Mouse (Mus musculus): ENCODE results near the gene Gm20661.

The Gm20661 gene

DNA sequence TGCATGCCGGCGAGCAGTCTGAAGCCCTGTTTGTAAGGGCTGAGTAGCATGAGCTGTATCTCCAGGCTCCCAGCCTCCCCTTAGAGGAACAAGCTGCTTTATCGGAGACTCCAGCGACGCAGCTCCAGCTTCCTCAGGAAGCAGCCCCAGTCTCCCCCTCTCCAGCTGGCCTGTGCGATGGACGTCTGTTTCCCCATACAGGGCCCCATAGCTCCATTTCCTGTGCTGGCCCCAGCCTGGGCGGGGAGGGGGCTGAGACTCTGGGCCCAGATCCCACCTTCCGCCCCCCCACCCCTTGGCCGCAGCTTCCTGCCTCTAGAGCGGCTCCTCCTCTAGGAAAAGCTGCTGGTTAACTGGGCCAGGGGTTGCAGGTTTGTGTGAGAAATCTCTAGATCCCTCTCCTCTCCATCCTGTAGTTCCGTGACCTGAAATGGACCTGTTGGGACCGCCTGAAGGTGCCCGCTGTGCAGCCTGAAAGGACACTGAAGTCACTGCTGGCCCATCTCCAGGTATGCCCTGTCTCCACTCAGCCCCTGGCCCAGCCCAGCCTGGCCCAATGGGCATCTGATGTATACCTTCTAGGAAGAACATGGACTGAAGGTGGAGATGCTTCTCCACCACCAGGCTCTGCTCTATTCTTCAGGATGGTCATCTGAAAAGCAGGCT is at the start of gene Gm20661:
TSS of gene Gm20661 (plus strand) at position 378 of the 666 bp plus-strand sequence.
- DNase-seq = peak; percentile 93

DNA sequence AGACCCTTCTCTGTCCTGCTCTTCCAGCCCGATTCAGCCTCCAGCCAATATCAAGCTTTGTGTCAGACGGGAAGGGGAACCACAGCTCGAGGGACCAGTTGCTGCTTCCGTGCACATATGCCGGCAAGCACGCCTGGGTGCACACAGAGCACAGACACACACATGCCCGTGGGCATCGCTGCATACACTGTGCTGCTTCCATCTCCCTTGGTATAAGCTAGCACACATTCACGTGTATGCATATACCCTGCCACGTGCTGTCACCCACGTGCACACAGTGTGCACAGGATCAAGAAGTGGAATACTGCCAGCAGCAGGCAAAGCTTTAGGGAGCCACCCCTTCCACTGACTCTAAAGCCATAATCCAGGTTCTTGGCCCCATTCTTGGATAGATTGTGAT is 48.7 kb upstream of the Gm20661 start:
- no peak for DNase-seq

DNA sequence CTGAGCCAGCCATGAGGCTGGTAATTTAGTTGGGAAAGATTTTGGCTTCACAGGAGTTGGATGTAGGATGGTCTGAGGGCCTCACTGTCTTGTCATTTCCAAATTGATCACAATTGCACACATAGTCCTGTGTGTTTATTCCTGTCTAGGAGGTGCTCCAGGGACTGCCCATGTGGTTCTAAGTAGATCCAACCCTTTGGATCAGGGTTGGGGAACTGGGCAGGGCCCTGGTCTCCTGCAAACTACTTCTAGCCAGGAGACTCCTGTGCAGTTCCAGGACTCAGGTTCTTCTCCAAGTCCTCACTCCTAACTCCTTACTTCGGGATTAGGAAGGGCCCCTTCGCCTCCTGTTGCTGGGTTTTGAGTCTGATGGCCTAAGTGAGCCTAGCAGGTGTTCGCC is 47.5 kb upstream of the Gm20661 start, which contains the start of gene Camkv:
TSS of gene Camkv (plus strand) at position 301 of the 400 bp plus-strand sequence.
- no peak for DNase-seq

DNA sequence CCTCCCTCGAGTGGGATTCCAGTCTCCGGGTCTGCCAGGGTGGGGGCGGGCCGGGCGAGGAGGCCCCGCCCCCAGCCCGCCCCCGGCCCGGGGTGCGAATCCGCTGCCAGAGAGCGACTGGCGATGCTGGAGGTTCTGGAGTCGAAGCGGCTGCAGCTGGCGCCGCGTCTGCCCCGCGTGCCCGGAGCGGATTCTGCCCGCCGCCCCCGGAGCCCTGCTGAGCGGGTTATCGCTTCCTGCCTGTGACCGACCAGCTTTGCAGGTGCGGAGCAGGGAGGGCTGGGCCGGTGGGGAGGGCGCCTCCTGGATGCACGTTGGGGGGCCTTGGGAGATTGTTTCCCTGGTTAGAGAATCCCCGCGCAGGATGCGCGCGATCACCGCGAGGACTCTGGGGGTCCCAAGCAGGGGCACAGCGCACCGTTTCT is 47.1 kb upstream of the Gm20661 start:
- DNase-seq = peak; percentile 41

DNA sequence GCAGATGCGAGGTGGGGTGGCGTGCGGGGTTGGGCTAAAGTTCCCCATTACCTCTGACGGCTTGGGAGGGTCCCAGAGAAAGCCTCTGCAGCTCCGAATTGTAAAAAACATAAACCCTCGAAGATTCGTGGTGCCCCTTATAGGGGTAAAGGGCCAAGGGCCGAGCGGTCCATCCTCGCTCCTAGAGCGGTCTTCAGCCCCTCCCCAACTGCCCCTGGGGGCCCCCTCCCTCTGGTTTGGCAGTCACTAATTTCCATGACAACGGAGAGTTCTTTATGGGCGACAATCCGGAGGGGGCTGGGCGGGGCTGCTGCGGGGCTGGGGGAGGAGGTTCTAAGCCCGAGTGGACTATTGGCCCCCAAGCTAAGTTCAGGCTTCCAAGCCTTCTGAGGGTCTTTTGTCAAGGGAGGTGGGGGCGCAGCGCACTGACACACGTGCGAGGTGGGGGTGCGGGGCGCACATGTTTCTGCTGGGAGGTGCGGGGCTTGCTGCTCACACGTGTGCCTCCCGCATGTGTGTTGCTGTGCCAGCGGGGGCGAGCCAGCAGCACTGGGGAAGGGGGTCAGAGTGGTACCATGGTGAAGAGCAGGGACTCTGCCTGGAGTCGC is 46.5 kb upstream of the Gm20661 start:
- no peak for DNase-seq

DNA sequence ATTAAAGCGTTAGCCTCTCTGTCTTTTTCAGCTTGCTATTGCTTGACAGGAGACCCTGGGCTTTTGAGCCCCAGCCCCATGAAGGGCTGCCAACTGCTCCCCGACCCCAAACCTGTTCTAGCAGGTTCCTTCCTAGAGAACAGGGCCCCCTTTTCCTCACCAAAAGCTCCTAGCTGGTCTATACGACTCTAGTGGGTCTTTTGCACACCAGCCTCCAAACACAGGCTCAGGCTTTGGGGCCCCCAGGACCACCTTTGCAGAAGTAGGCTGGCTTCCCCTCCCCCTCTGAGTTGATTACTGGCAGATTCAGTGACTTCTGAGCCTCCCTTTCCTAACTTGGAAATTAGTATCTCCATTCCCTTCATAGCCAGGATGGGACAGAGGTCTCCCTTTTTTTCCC is 46.0 kb upstream of the Gm20661 start:
- no peak for DNase-seq

DNA sequence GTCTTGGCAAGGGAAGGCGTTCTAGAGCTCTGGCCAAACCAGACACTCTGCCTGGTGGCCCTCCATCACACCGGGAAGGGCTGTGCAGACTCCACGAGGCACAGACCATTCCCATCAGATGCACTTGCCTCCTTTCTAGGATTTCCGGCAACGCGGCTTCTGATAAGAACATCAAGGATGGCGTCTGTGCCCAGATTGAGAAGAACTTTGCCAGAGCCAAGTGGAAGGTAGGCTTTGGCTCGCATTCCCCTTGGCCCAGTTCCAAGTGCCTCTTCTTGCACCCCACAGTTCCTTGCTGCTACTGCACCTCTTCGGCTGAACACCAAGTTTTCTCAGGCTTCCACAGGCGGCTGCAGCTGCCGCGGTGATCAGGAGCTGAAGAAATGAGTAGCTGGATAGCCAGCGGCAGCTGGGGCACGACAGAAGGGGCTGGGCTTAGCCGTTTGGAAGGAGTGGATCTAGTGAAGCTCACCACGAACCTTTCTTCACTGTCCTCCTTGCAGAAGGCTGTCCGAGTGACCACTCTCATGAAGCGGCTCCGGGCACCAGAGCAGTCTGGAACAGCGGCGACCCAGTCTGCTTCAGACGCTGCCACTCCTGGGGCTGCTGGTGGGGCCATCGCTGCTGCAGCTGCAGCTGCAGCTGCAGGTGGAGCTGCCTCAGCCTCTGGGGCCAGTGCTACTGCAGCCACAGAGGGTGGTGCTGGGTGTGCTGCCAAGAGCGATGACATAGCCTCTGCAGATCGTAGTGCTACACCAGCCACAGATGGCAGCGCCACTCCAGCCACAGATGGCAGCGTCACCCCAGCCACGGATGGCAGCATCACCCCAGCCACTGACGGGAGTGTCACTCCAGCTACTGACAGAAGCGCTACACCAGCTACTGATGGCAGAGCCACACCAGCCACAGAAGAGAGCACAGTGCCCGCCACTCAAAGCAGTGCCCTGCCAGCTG is 35.3 kb upstream of the Gm20661 start:
- no peak for DNase-seq

DNA sequence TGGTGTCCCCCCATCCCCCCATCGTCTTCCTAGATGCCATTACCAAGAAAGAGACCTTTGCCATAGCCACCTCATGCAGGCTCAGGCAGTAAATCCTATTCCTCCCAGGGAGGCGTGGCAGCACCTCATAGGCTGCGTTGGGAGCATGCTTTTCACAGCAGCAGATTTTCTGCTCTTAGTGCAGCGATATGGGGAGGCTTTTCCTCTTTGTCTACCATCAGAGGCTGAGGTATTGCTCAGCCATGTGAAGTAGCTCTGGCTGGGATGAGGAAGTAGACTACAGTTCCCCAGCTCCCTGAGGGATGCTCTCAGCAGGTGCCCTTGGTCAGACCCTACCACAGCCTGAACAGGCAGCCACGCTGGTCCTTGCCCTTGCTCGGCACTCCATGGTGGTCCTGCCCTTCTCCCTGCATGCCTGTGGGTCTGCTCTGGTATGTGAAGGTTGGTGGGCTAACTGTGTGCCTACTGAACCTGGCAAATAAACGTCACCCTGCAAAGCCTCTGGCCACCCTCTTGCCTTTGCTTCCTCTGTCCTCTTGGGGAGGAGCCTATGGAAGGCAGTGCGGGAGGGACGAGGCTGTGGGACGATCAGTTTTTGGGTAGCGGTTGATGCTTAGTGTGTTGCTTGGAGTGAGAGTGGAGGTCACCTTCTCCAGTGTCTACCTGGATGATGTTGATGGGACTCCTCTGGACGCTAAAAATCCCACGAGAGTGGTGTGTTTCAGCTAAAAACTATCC is 33.5 kb upstream of the Gm20661 start:
- no peak for DNase-seq

DNA sequence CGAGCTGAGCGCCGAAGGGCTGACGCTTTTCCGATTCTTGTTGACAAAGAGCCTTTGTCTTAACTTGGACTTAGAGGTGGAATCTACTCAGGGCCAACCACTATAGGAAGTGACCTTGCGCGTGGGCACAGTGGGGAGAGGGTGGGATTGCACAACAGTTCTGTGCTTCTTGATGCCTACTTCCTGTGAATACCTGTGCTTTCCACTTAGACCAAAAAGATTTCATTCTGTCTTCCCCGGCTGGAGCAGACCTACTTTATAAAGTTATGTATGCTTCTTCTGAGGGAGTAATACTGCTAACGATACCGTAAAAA is 33.0 kb upstream of the Gm20661 start, which contains the start of gene Traip:
TSS of gene Traip (plus strand) at position 215 of the 314 bp plus-strand sequence.
- no peak for DNase-seq

DNA sequence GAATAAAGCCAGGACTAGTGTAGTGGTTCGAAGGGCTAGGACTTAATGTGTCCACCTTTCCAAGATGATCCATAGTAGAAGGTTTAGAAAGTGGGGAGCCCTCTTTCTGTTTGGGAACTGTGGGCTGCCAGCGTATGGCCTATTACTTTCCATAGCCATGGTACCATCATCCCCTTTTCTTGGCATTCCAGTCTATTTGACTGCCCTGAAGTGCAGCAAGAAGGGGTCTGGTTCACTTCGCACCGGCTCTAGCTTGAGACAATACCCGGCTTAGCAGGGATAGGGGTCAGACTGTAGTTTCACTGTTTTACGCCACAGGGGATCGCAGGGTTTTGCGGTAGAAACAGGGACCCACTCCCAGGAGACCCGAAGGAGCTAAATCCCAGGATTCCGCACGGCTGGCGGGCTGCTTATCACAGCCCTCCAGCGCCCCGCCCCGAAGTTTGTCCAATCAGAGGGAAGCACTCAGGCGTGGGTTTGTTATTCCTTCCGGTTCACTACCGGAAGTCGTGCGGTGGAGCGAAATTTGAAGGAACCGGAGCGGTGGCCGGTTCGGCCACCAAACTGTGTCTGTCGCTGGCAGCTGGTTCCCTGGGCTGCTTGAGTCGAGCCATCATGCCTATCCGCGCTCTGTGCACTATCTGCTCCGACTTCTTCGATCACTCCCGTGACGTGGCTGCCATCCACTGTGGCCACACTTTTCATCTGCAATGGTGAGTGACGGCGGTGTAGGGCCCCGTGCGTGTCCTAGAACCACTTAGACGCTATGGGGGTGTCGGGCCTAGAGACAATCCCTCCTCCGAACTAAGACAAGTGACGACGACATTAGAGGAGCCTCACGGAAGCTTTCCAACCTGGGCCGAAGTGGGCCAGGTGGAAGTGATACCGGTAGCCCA is 32.1 kb upstream of the Gm20661 start:
- DNase-seq = peak; percentile 96

DNA sequence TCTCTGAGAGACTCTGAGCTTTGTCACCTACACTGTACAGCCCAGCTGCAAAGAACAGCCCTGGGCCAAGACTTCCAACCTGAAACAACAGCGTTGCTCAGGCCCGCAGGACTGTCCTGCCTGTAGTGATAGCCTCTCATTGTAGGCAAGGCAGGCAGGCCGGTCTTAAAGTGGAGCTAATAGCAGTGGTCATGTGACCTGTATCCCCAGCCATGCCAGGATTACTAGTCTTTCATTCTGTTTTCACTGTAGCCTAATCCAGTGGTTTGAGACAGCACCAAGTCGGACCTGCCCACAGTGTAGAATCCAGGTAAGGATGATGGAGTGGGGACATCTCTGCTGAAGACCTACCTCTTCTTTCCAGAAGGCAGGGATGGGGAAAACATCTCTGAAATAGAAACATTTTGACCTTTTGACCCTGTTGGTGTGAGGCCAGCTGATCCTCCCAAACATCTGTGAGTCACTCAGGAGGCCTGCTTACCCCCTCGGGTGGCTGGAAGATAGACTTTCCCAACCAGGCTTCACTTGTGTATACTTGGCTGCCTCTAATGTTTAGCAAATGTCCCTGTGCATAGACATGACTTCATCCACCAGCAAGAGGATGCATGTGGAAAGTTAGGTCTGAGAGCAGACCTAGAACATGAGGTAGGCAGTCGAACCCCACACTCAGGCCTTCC is 27.1 kb upstream of the Gm20661 start:
- DNase-seq = no peak

DNA sequence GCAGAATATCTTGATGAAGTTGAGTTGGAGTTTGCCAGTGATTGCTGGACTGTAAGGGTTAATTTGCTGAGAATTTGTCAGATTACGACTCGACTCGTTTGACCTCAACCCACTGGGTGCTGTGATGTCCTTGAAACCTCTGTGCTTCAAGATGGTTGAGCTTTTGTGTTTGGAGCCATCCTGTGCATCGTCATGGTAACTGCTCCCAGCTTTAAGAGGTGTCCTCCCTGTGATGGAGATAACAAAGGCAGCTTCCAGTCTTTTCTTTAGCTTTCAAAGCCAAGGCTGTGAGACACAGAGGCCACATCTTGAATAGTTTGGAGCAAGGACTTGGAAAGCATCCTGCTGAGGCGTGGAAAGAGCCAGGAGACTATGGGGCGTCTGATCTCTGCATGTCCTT is 25.7 kb upstream of the Gm20661 start:
- no peak for DNase-seq

DNA sequence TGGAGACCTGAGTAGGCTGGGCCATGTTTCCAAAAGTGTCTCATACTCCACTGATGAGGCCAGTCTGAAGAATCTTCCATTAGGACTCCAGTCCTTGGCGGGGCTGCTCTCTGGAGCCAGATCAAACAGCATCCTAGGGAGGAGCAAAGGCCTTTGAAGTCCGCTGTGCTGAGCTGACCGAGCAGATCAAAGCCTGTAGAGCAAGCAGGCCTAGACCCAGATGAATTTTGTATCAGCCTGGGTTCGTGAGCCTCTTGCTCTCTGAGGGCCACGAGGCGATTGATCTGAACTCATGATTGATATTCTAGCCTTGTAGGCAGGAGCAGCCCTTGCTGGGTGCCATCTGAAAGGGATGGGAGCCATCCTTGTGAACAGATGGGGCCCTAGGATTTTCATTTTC is 23.0 kb upstream of the Gm20661 start:
- DNase-seq = no peak

DNA sequence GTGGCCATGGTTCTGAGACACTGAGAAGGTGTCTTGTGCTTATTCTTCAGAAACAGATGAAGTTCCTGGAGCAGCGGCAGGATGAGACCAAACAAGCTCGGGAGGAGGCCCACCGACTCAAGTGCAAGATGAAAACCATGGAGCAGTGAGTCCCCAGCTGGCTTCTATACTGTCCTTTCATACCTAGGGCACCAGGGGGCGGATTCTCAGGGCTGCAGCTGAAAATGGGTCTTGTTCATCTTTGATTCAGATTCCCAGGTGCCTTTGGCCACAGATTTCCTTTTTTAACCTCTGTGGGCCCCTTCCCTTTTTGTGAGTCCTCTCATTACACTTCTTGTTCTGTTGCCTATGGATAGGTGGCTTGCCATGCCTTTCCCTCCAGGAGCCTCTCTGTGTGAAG is 21.9 kb upstream of the Gm20661 start:
- no peak for DNase-seq

DNA sequence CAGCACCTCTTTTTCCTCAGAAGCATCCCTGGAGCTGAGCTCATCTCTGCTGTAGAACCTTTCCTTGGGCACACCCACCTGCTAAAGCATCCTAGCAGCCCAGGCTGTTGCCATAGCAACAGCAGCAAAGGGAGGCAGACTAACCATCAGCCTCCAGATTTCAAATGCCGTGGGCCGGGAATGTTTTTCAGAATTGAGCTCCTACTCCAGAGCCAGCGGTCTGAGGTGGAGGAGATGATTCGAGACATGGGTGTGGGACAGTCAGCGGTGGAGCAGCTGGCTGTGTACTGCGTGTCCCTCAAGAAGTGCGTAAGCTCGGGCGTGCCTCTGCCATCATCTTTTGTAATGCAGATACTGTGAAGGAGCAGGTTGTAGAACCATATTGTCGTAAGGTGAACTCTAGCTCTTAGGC is 21.5 kb upstream of the Gm20661 start:
- DNase-seq = no peak

DNA sequence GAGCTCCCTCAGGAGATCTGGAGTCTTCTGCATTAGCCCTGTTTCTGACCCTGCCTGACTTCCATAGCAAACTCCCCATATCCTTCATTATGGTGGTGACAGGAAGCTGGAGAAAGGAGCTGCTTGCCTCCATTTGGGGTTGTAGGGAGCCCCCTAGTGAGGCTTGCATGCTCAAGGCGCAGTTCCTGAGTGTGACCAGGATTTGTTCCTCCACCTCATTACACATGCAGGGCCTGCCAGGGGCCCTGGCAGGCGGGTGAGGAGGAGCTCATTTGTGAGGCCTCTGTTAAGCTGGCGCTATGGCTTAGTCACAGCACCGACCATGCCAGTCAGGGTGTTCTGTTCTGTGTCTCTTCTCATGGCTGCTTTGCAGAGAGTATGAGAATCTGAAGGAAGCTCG is 21.0 kb upstream of the Gm20661 start:
- DNase-seq = peak; percentile 58

DNA sequence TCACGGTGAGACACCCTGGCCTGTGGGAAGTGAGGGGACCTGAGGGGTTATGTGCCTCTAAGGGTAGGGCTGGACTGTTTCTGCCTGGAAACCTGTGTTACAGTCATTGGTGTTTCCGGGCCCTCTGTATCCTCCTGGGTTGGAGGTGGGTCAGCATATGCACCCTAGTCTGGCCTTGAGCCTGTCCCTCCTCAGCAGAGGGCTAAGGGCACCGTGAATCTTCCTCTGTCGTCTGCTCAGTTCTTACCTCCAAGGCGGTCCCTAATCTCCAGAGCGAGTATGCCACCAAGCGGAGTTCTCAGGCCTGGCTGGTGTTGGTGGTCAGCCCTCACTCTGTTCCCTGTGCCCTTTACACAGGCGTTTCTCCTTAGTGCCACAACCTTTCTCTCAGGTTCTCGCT is 19.9 kb upstream of the Gm20661 start:
- no peak for DNase-seq

DNA sequence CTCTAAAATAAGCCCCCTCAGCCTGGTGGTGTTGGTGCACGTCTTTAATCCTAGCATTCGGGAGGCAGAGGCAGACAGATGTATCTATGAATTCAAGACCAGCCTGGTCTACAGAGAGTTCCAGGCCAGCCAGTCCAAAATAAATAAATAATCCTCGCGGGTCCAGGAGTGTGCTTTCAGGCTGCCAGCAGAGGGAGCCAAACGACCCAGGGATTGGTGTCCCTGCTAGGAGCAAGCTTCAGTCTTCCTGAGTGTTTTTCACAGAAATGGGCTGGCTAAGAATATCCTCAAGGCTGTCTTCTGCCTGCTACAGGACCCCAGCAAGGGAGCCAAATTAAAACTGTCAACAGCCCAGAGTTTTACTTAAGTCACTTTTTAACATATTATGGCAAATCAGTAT is 19.2 kb upstream of the Gm20661 start:
- peak; percentile 96 for DNase-seq

DNA sequence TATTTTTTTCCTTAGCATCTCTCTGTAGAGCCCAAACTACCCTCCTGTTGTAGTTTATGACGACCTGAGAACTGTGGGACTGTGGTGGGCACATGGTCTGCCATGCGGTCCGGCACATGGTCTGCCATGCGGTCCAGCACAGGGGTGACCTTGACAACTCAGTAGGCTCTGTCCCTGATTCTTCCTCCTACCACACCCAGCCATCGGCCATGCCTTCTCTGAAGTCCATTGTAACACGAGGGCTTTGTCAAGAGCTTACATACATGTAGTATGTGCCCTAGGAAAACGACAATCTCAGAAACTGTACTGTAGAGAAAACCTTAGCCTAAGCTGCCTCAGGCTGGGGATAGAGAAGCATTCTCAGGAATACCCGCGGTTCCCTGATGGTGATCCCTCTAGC is 18.2 kb upstream of the Gm20661 start:
- no peak for DNase-seq

DNA sequence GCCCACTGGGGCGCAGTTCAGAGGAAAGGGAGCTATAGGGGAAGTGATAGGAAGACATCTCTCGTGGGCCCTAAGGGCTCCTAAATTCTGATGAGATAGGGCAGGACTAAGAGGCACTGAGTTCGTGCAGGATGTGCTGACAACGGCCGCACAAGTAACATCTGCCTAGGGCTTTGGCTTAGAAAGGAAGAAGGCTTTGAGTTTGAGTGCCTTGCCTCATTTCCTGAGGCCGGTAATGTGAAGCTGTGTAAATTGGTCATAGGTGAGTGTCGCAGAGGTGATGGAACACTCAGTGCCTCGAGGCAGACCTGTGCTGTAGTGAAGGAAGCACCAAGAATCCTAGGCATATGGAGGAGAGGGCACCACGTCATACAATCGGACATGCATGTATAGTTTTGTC is 16.2 kb upstream of the Gm20661 start:
- DNase-seq = no peak

DNA sequence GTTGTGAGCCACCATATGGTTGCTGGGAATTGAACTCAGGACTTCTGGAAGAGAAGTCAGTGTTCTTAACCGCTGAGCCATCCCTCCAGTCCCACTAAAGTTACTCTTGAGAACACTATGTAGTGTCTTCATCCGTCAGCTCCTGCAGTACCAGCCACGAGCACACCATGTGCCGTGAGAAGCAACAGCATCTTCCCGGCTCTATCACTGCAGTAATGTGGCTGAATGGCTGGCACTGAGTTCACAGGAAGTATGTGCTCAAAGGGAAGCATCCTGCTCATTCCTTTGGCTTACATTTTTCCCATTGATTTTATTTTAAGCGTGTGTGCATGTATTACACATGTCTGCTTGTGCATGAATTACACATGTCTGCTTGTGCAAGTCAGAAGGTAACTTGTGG is 15.4 kb upstream of the Gm20661 start:
- no peak for DNase-seq

All from kidney, postnatal 10 days (tissue).